Mouse (Mus musculus) brown adipose tissue, adult 24 weeks (tissue): ENCODE results near the gene Auh. TPM values are rescaled to one million over a fixed set of nuclear protein-coding genes. Genes with fewer than 3 reads are reported as not detected.

Source experiments
- H3K27ac ChIP-seq: fragments of 200-500 bp; replicated peaks from 2 replicates; pipeline ENCODE4 v1.5.1; 2012; ENCODE audit warnings: low read depth, mild to moderate bottlenecking, low read length
- H3K4me1 ChIP-seq: fragments of 200-500 bp; 2 replicates; pipeline ENCODE4 v1.6.1; 2012; ENCODE audit warnings: low read length, mixed read lengths; ENCODE audit not compliant: control insufficient read depth, insufficient read depth, insufficient read length
- H3K4me3 ChIP-seq: fragments of 200-500 bp; 2 replicates; pipeline ENCODE4 v1.5.1; 2012; ENCODE audit warnings: low read depth, mild to moderate bottlenecking, low read length, moderate library complexity; ENCODE audit not compliant: insufficient read depth
- polyA plus RNA-seq: library from polyadenylated mRNA; stranded (reverse); fragments of >200 nt; gene quantifications from 2 replicates; pipeline ENCODE4 v1.2.4, GENCODE M21; 2012; ENCODE audit not compliant: missing spikeins, insufficient read depth, insufficient read length

Auh gene
- polyA plus RNA-seq, 1 experiment = 196 TPM

DNA sequence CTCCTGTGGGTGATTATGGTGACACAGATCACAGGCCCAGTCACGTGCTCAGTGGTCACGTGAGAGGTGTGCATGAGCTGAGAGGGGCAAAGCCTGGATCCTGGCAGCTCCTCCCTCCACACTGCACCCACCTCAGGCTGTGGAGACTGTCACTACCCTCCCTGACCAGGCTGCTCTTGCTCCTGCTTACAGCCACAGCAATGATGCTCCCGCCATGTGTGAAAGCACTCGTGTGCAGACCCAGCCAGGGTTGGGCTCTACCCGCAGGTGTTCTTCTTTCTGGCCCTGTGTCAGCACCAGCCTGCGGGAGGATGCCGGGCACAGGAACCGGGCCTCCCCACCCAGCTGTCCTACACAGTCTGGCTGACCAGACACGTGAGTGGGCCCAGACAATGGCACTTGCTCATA lies 80.1 kb downstream of the Auh start:
- Histone ChIP-seq H3K27ac (no peak overlapping the region), H3K4me1 (no peaks in the 10 kb centered on the region; the same call in 1 of the 2 replicates), H3K4me3 (no peak overlapping the region)

DNA sequence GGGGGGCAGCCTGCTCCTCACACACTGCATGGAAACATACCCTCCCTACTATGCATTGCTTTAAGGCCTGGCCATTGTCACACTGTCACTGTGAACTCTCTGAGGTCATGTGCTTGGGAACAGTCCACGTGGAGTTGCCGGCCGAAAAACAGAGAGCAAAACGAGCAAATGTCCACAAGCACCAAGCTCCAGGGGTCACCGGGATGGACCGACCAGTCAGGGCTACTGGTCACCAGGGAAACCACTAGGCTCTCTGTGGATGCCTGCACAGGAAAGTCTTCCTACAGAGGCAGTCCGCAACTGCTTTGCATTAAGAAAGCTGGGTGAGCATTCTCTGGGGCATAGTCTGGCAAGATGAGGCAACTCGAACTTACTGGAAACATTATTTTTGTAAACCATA lies 82.0 kb downstream of the Auh start:
- H3K4me1 ChIP-seq = no peaks in the 10 kb centered on the region; the same call in 1 of the 2 replicates
- H3K4me3 ChIP-seq = no peak overlapping the region
- 0 out of 2 replicates have a peak overlapping the region, but pooled peaks have one; percentile 13 for H3K27ac ChIP-seq

GRCm38 (mm10) chr13:52847071-52847470 lies 82.4 kb downstream of the Auh start:
- 0 out of 2 replicates have a peak overlapping the region, but pooled peaks have one; percentile 13 for H3K27ac ChIP-seq
- H3K4me3 ChIP-seq = no peak overlapping the region
- H3K4me1 ChIP-seq = no peaks in the 10 kb centered on the region; the same call in 1 of the 2 replicates

- Histone ChIP-seq H3K27ac (no peak overlapping the region), H3K4me1 (no peaks in the 10 kb centered on the region; the same call in 1 of the 2 replicates), H3K4me3 (no peak overlapping the region)
Observed at GRCm38 (mm10) chr13:52845618-52846017, 83.9 kb downstream of the Auh start.

- Histone ChIP-seq H3K4me1 (no peaks in the 10 kb centered on the region; the same call in 1 of the 2 replicates), H3K27ac (no peak overlapping the region), H3K4me3 (no peak overlapping the region)
Observed at GRCm38 (mm10) chr13:52843536-52844178, 85.8 kb downstream of the Auh start.

DNA sequence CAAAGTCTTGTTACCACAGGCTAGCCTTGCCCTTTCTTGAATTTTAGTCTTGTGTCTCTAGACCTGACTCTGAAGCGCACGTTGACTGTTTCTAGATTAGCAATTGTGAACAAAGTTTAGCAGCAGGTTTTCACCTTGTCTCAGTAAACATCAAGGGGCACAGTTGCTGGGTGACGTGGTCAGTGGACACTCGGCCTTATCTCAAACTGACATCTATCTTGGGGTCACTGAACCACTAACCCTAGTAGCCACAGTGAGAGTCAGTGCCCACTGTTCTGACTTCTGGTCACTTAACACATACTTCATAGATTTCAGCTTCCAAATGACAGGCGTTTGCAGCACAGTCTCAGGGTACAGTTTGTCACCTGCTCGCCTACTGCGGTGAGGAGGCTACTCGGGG lies 93.2 kb downstream of the Auh start:
- no peak overlapping the region for H3K4me3 ChIP-seq
- H3K27ac ChIP-seq = no peak overlapping the region
- H3K4me1 ChIP-seq = peaks cover 10% of the 10 kb centered on the region

DNA sequence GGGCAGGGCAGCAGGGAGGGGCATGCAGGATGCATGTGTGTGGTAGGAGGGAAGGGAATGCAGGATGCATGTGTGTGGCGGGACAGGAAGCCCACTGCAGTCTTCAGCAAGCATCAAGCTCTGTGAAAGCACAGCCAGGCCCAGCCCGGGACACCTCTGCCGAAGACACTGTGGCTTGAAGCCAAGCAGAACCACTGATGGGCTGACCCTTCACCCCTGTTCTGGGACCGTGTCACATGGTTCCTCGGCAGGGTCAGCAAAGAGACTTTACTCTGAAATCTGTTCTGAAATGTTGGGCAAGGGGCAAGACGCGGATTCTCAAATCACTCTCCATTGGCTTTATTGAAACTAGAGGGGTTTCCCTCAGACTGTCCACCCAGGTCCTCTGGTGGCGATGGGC lies 94.9 kb downstream of the Auh start:
- Histone ChIP-seq H3K4me1 (peaks cover 13% of the 10 kb centered on the region), H3K4me3 (no peak overlapping the region), H3K27ac (no peak overlapping the region)

DNA sequence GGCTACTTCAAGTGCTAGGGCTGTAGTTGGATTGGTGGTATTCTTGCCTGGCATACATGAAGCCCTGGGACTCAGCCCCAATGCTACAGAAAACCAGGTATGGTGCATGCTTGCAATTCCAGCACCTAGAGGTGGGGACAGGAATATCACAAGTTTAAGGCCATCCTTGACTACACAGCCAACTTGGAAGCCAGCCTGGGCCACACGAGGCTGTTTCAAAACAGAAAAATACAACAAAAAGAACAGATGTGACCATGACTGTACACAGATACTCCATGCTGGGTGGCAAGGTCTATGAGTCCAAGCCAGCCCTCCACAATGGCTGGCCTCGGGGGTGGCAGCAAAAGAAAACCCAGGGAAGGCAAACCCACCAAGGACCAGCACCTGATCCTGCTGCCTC lies 95.7 kb downstream of the Auh start:
- no peak overlapping the region for H3K4me3 ChIP-seq
- H3K27ac ChIP-seq = no peak overlapping the region
- peaks cover 13% of the 10 kb centered on the region for H3K4me1 ChIP-seq

GRCm38 (mm10) chr13:52833220-52833619 lies 96.3 kb downstream of the Auh start:
- H3K4me3 ChIP-seq = no peak overlapping the region
- H3K4me1 ChIP-seq = peaks cover 16% of the 10 kb centered on the region
- H3K27ac ChIP-seq = no peak overlapping the region

DNA sequence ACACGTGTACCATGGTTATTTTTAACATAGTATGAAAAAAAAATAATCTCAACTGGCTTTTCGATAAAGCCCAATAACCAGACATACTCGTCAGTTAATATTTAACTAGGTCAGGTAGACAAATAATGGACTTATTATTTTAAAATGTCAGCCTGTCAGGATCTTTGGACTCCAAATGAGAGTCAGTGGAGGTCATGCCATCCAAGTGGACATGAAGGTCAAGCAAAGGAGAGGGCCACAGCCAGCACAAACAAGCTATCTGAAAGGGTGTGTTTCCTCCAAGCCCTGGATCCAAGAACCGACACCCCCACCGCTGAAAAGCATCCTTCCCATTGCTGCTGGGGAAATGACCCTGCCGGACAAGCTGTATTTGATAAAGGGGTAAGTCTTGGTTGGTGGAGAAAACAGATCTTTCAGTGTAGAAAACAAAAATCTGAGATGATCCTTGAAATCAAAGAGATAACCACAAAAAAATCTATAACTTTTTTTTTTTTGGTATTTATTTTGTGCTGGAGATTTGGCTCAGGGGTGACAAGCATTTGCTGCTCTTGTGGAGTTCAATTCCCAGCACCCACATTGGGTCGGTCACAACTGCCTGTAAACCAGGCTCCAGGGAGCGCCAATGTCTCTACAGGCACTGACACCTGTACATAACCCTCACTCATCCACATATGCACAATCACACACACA lies 96.9 kb downstream of the Auh start:
- Histone ChIP-seq H3K4me1 (peaks cover 16% of the 10 kb centered on the region), H3K4me3 (no peak overlapping the region), H3K27ac (peak overlapping the region; percentile 65)

- peaks cover 16% of the 10 kb centered on the region for H3K4me1 ChIP-seq
- H3K27ac ChIP-seq = peak overlapping the region; percentile 37
- H3K4me3 ChIP-seq = no peak overlapping the region
Observed at GRCm38 (mm10) chr13:52831037-52831757, 98.3 kb downstream of the Auh start.

DNA sequence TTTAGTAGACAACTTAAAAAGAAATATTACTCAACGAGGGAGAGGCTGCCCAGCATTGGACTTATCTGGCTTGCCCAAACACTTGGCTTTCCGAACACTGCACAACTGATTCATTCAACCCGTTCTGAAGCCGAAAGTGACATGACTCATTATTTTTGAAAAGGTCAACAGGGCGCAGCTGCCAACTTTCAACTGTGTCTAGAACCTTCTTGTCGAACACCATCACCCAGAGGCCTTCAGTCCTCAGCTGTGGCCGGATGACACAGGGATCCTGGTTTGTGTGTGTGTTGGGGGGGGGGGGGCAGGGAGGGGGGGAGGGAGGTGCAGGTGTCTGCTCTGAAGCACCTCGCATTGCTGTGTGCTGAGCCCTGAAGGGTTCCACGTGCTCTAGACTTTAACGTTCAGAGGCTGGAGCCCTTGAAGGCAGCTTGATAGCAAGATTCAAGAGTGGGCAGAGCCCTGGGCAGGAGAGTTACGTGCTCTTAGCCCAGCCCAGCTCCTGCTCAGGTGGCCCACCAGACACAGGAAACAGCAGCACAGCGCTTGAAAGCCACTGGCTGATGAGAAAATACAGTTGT lies 100.4 kb downstream of the Auh start:
- peak overlapping the region; percentile 70 for H3K27ac ChIP-seq
- no peak overlapping the region for H3K4me3 ChIP-seq
- H3K4me1 ChIP-seq = peaks cover 25% of the 10 kb centered on the region

DNA sequence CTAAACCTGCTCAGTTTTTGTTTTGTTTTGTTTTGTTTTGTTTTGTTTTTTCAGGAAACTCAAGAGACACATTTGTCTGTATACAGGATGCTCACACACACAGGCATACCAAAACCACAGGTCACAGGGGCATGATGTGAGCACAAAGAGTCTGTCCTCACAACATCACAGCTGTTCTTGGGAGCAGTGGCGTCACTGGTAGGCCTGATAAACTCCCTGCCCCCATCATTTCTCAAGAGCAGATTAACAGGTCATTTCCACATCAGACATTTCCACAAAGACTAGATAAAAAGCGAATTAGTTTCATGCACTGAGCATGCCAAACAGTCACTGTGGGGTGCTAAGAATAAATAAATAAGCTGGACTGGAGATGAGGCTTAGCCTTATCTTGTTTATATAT lies 101.3 kb downstream of the Auh start:
- Histone ChIP-seq H3K4me3 (no peak overlapping the region), H3K4me1 (peaks cover 29% of the 10 kb centered on the region)

DNA sequence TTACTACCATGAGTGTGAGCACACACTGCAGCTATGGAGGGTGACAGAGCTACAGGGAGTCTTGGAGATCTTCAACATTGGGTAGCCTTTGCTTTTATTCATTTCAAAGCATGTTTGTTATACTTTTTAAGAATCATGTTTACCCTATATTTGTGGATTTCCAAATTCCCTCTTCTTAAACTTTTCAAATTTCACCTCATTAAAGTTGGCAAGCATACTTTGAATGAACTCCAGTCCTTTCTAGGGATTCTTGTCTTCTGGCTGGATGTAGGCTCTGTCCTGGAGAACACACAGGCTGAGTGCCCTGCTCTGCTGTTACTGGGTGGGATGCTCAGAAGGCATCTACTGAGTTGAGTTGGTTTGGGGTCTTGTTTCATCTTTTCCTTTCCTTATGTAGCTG lies 102.8 kb downstream of the Auh start:
- Histone ChIP-seq H3K4me1 (peaks cover 28% of the 10 kb centered on the region), H3K27ac (no peak overlapping the region)

More for the DNA sequence above, 101.3 kb downstream of the Auh start:
- 0 out of 2 replicates have a peak overlapping the region, but pooled peaks have one; percentile 70 for H3K27ac ChIP-seq

DNA sequence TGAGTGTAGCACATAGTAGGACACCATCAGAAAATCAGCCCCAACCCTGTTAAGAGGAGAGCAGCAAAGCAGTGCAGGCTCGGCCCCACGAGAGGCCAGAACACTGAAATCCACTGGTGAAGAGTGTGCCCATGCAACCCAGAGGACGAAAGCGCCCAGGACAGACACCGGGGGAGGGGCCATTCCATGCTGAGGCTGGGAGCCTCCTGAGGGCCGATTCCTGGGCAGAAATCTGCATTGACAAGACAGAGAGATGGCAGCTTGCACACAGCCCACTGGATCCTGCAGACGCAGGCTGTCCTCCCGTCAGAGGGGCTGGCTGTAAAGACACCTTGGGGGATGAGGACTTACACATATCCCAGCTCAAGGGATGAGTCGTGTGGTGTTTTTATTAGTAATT lies 104.7 kb downstream of the Auh start:
- Histone ChIP-seq H3K4me1 (peaks cover 37% of the 10 kb centered on the region), H3K4me3 (no peak overlapping the region), H3K27ac (no peak overlapping the region)

More for the DNA sequence above, 102.8 kb downstream of the Auh start:
- H3K4me3 ChIP-seq = no peak overlapping the region
